Mouse (Mus musculus) heart, adult 8-10 months (tissue): ENCODE results near the gene Rbfox1. TPM values are rescaled to one million over a fixed set of nuclear protein-coding genes. Genes with fewer than 3 reads are reported as not detected.

Experiments
- DNase-seq: peaks from one replicate; pipeline ENCODE4 v3.0.0; 2022; ENCODE audit warnings: low spot score
- total RNA-seq, 4 experiments: library from RNA; stranded (reverse); gene quantifications; 2 replicates each; pipeline ENCODE4 v1.2.4; 2022

Rbfox1 gene
- total RNA-seq, 4 experiments from 2014 or later = 56.3 to 71.2 (median 62.0) TPM

GRCm38 (mm10) chr16:6206431-6206830 lies 321.3 kb downstream of the Rbfox1 start:
- DNase-seq = no peak

- DNase-seq = no peak
Measured at GRCm38 (mm10) chr16:6212916-6213315, 327.8 kb downstream of the Rbfox1 start.

GRCm38 (mm10) chr16:6227449-6227848 lies 342.3 kb downstream of the Rbfox1 start:
- no peak for DNase-seq

GRCm38 (mm10) chr16:6232966-6233365 lies 347.8 kb downstream of the Rbfox1 start:
- no peak for DNase-seq

GRCm38 (mm10) chr16:6241393-6241792 lies 356.2 kb downstream of the Rbfox1 start:
- no peak for DNase-seq

GRCm38 (mm10) chr16:6242468-6242867 lies 357.3 kb downstream of the Rbfox1 start:
- no peak for DNase-seq

GRCm38 (mm10) chr16:6247569-6247968 lies 362.4 kb downstream of the Rbfox1 start:
- DNase-seq = no peak

- DNase-seq = no peak
Measured at GRCm38 (mm10) chr16:6264557-6264956, 379.4 kb downstream of the Rbfox1 start.

- DNase-seq = no peak
Measured at GRCm38 (mm10) chr16:6265610-6266009, 380.5 kb downstream of the Rbfox1 start.

- DNase-seq = no peak
Measured at GRCm38 (mm10) chr16:6271596-6272370, 386.6 kb downstream of the Rbfox1 start.

- no peak for DNase-seq
Measured at GRCm38 (mm10) chr16:6283496-6283895, 398.3 kb downstream of the Rbfox1 start.

GRCm38 (mm10) chr16:6284317-6284716 lies 399.2 kb downstream of the Rbfox1 start:
- DNase-seq = no peak

GRCm38 (mm10) chr16:6287699-6288098 lies 402.5 kb downstream of the Rbfox1 start:
- no peak for DNase-seq

GRCm38 (mm10) chr16:6300112-6300511 lies 415.0 kb downstream of the Rbfox1 start:
- no peak for DNase-seq

- no peak for DNase-seq
Measured at GRCm38 (mm10) chr16:6303082-6303481, 417.9 kb downstream of the Rbfox1 start.

- no peak for DNase-seq
Measured at GRCm38 (mm10) chr16:6309940-6310339, 424.8 kb downstream of the Rbfox1 start.

- no peak for DNase-seq
Measured at GRCm38 (mm10) chr16:6310744-6311678, 425.9 kb downstream of the Rbfox1 start.

- DNase-seq = no peak
Measured at GRCm38 (mm10) chr16:6313689-6314088, 428.5 kb downstream of the Rbfox1 start.

- DNase-seq = no peak
Measured at GRCm38 (mm10) chr16:6324832-6325231, 439.7 kb downstream of the Rbfox1 start.

GRCm38 (mm10) chr16:6331400-6331939 lies 446.3 kb downstream of the Rbfox1 start:
- DNase-seq = no peak

GRCm38 (mm10) chr16:6333273-6333672 lies 448.1 kb downstream of the Rbfox1 start:
- DNase-seq = no peak

- no peak for DNase-seq
Measured at GRCm38 (mm10) chr16:6348103-6348502, 462.9 kb downstream of the Rbfox1 start.
